Mouse (Mus musculus): ENCODE data around the gene Mlst8.
"Not testable (repeated sequence)": the region's sequence is repeated elsewhere in the genome, so short reads cannot be mapped to it uniquely, and the experiment has no call there.

Gene Mlst8

GRCm38 (mm10) chr17:24469336-24469909 lies 9.5 kb downstream of the Mlst8 start:
- DNase-seq (ENCODE audit: low spot score in 2 of 2), result no peak

GRCm38 (mm10) chr17:24468636-24469246 lies 10.1 kb downstream of the Mlst8 start:
- no peak for DNase-seq (ENCODE audit: low spot score in 2 of 2)

- no peak for DNase-seq (ENCODE audit: low spot score in 2 of 2)
These were observed 15.3 kb downstream of the Mlst8 start for GRCm38 (mm10) chr17:24463374-24464133.

- DNase-seq (ENCODE audit: low spot score in 2 of 2), result no peak
These were observed 15.9 kb downstream of the Mlst8 start for GRCm38 (mm10) chr17:24462932-24463331.

- DNase-seq (ENCODE audit: low spot score in 2 of 2), result no peak
These were observed 17.3 kb downstream of the Mlst8 start for GRCm38 (mm10) chr17:24461580-24461979.

- DNase-seq (ENCODE audit: low spot score in 2 of 2), result not testable (repeated sequence)
These were observed 23.2 kb downstream of the Mlst8 start for GRCm38 (mm10) chr17:24455523-24456206.

GRCm38 (mm10) chr17:24454756-24455522 lies 23.9 kb downstream of the Mlst8 start:
- peak; percentile 94 to 98 for DNase-seq (ENCODE audit: low spot score in 2 of 2)

GRCm38 (mm10) chr17:24454218-24454755 lies 24.6 kb downstream of the Mlst8 start:
- DNase-seq (ENCODE audit: low spot score in 2 of 2), result no peak

- no peak for DNase-seq (ENCODE audit: low spot score in 2 of 2)
These were observed 25.5 kb downstream of the Mlst8 start for GRCm38 (mm10) chr17:24453372-24453771.

GRCm38 (mm10) chr17:24451220-24451619 lies 27.7 kb downstream of the Mlst8 start:
- DNase-seq (ENCODE audit: low spot score in 2 of 2), result no peak

- no peak for DNase-seq (ENCODE audit: low spot score in 2 of 2)
These were observed 29.4 kb downstream of the Mlst8 start for GRCm38 (mm10) chr17:24449507-24449906.

- DNase-seq (ENCODE audit: low spot score in 2 of 2), result no peak
These were observed 32.3 kb downstream of the Mlst8 start for GRCm38 (mm10) chr17:24446590-24446989.

GRCm38 (mm10) chr17:24443409-24443808 lies 35.5 kb downstream of the Mlst8 start:
- DNase-seq (ENCODE audit: low spot score in 2 of 2), result no peak

GRCm38 (mm10) chr17:24442632-24443155 lies 36.2 kb downstream of the Mlst8 start, which contains the start of gene Dnase1l2:
Dnase1l2 (minus strand) TSS chr17:24443105.
- DNase-seq (ENCODE audit: low spot score in 2 of 2), result no peak

- DNase-seq (ENCODE audit: low spot score in 2 of 2), result no peak
These were observed 36.8 kb downstream of the Mlst8 start for GRCm38 (mm10) chr17:24442107-24442506.

- DNase-seq (ENCODE audit: low spot score in 2 of 2), result no peak
These were observed 37.7 kb downstream of the Mlst8 start for GRCm38 (mm10) chr17:24441148-24441547.

GRCm38 (mm10) chr17:24440377-24440776 lies 38.5 kb downstream of the Mlst8 start:
- DNase-seq (ENCODE audit: low spot score in 2 of 2), result no peak

GRCm38 (mm10) chr17:24437016-24437415 lies 41.9 kb downstream of the Mlst8 start:
- no peak for DNase-seq (ENCODE audit: low spot score in 2 of 2)

- no peak for DNase-seq (ENCODE audit: low spot score in 2 of 2)
These were observed 49.5 kb downstream of the Mlst8 start for GRCm38 (mm10) chr17:24429201-24429983.

GRCm38 (mm10) chr17:24427170-24427557 lies 51.7 kb downstream of the Mlst8 start:
- no peak for DNase-seq (ENCODE audit: low spot score in 2 of 2)
